Mouse (Mus musculus) heart, adult 2 months (tissue): ENCODE measurements around the gene Cdc37. TPM values are rescaled to one million over a fixed set of nuclear protein-coding genes. Genes with fewer than 3 reads are reported as not detected.

Source experiments
- DNase-seq, 2 experiments: peaks; one replicate each; pipeline ENCODE4 v3.0.0; 2021
- H3K27ac ChIP-seq: fragments of 200-600 bp; 2 replicates; pipeline ENCODE4 v1.8.1; 2022
- H3K27me3 ChIP-seq: fragments of 200-500 bp; 2 replicates; pipeline ENCODE4 v1.6.1; 2012; ENCODE audit warnings: mild to moderate bottlenecking, low read length, inconsistent platforms, mixed read lengths; ENCODE audit not compliant: control insufficient read depth, insufficient read depth
- H3K36me3 ChIP-seq: fragments of 200-500 bp; 2 replicates; pipeline ENCODE4 v1.6.1; 2012; ENCODE audit warnings: low read length, inconsistent platforms; ENCODE audit not compliant: control insufficient read depth, insufficient read depth
- H3K4me1 ChIP-seq: fragments of 200-500 bp; 2 replicates; pipeline ENCODE4 v1.6.1; 2011; ENCODE audit warnings: low read length; ENCODE audit not compliant: control insufficient read depth, insufficient read depth
- H3K4me3 ChIP-seq: fragments of 200-600 bp; 2 replicates; pipeline ENCODE4 v1.8.1; 2022
- H3K79me2 ChIP-seq: fragments of 200-500 bp; replicated peaks from 2 replicates; pipeline ENCODE4 v1.6.1; 2012; ENCODE audit warnings: mild to moderate bottlenecking, inconsistent platforms, low read length, moderate library complexity, mixed read lengths; ENCODE audit not compliant: control insufficient read depth, insufficient read depth
- H3K9ac ChIP-seq: fragments of 200-500 bp; 2 replicates; pipeline ENCODE4 v1.6.1; 2012; ENCODE audit warnings: low read depth, mild to moderate bottlenecking, control low read depth, inconsistent platforms, low read length, mixed read lengths
- CTCF ChIP-seq: fragments of 200-600 bp; IDR thresholded peaks from 2 replicates; pipeline ENCODE4 v1.8.1; 2022; ENCODE audit warnings: antibody characterized with exemption, mild to moderate bottlenecking, moderate library complexity
- EP300 ChIP-seq: fragments of 200-500 bp; IDR thresholded peaks from 2 replicates; pipeline ENCODE4 v1.6.1; 2011; ENCODE audit warnings: low read depth, low read length, control low read depth; ENCODE audit not compliant: insufficient read depth
- POLR2A ChIP-seq: fragments of 200-500 bp; IDR thresholded peaks from 2 replicates; pipeline ENCODE4 v1.6.1; 2011; ENCODE audit warnings: mild to moderate bottlenecking, low read depth, low read length, control low read depth; ENCODE audit not compliant: insufficient read depth
- WGBS: fragments of 180-500 bp; shearing (Covaris S2); methylation state at CpG from one replicate; pipeline ENCODE4 v1.1.7; 2018; 5-methylcytosine and 5-hydroxymethylcytosine counted together
- intact Hi-C: fragments of 180-260 bp; cut with DNase I; formaldehyde crosslinking; loops from one replicate; pipeline ENCODE4 v1.15.1; 2025
- polyA plus RNA-seq: library from polyadenylated mRNA; depleted of rRNA; stranded (reverse); fragments of >200 nt; gene quantifications from 2 replicates; pipeline ENCODE4 v1.2.3, GENCODE M21; 2012
- total RNA-seq, 2 experiments: library from RNA; stranded (reverse); gene quantifications; 2 replicates each; pipeline ENCODE4 v1.2.3; 2021

Gene Cdc37
- total and polyA plus RNA-seq, 3 experiments = 62.3 to 162 (median 150) TPM

- WGBS = 4% methylated on average over 5 of the region's 5 CpGs
- DNase-seq = peak in 1 of 2 experiments; percentile 21
- peaks cover 2% of the 10 kb centered on the region; the same call in 1 of the 2 replicates for H3K79me2 ChIP-seq
- H3K9ac ChIP-seq = no peak overlapping the region
- H3K27me3 ChIP-seq = no peaks in the 10 kb centered on the region
- peaks cover 5% of the 10 kb centered on the region for H3K4me1 ChIP-seq
- TF ChIP-seq CTCF (no peak), EP300 (no peak), POLR2A (no peak)
- intact Hi-C loops = loop anchor here (1.0 to 5.0 kb wide), 2 partner anchors 14 to 68 kb away; no protein-coding TSS in a partner anchor
- no peaks in the 10 kb centered on the region; the same call in 1 of the 2 replicates for H3K36me3 ChIP-seq
- H3K4me3 ChIP-seq = peak overlapping the region; percentile 35
- peak overlapping the region; percentile 44; the same call in 1 of the 2 replicates for H3K27ac ChIP-seq
These were observed 4.1 kb upstream of the Cdc37 start for GRCm38 (mm10) chr9:21153833-21154232.

DNA sequence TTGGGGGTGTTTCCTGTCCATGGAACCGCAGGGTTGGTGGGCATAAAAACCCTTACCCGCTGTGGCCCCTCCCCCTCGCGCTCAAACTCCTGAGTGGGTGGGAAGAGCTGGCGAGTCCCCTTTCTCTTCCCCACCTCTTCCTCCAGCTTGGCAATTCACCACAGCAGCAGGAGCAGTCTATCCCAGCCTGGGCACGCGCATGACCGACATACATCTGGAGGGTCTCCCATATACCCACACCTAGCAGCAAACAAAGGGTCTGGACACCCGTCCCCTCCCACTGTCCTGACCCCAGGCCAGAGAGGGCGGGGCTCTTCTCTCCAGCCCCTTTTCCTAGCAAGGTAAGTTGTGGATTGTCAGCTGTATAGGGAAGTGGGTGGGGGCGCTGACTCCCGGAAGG lies 3.5 kb upstream of the Cdc37 start:
- Histone ChIP-seq H3K4me1 (peaks cover 6% of the 10 kb centered on the region), H3K36me3 (peaks cover 3% of the 10 kb centered on the region), H3K9ac (peak overlapping the region; percentile 46), H3K27ac (peak overlapping the region; percentile 44; the same call in 1 of the 2 replicates), H3K79me2 (peaks cover 2% of the 10 kb centered on the region; the same call in 1 of the 2 replicates), H3K4me3 (peak overlapping the region; percentile 35), H3K27me3 (no peaks in the 10 kb centered on the region)
- intact Hi-C loops = loop anchor here (1.0 to 5.0 kb wide), 2 partner anchors 15 to 69 kb away; no protein-coding TSS in a partner anchor
- WGBS = 4% methylated on average over 12 of the region's 12 CpGs
- no peak for DNase-seq
- no peak for TF ChIP-seq CTCF
- TF ChIP-seq EP300 = no peak
- TF ChIP-seq POLR2A = no peak

DNA sequence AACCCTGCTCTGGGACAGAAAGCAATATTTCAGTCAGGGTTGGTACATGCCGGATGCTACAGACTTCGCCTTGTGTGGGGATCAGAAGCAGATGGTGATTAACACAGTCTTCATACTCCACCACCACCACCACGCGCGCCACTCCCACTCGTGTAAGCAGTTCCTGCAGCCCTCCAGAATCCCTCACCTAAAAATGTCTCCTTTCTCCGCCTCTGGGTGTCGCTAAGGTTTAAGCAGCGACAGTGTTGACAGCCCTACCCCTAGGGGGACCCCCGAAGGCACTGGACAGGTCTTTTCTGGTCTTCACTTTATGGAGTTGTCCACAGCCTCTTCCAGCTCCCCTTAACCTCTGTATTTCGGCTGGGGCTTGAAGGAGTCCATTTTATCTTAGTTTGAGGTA lies 2.9 kb upstream of the Cdc37 start:
- Histone ChIP-seq H3K27me3 (no peaks in the 10 kb centered on the region), H3K36me3 (peaks cover 4% of the 10 kb centered on the region), H3K4me1 (peaks cover 10% of the 10 kb centered on the region), H3K27ac (no peak overlapping the region; the same call in 1 of the 2 replicates), H3K79me2 (peaks cover 2% of the 10 kb centered on the region; the same call in 1 of the 2 replicates), H3K9ac (no peak overlapping the region), H3K4me3 (peak overlapping the region; percentile 35)
- intact Hi-C loops = loop anchor here (1.0 to 5.0 kb wide), 2 partner anchors 16 to 70 kb away; no protein-coding TSS in a partner anchor
- DNase-seq = peak; percentile 52 to 58
- TF ChIP-seq CTCF (peak; percentile 85), POLR2A (no peak), EP300 (0 out of 2 replicates have a peak, but pooled peaks have one; percentile 47)
- 2% methylated on average over 11 of the region's 11 CpGs for WGBS

DNA sequence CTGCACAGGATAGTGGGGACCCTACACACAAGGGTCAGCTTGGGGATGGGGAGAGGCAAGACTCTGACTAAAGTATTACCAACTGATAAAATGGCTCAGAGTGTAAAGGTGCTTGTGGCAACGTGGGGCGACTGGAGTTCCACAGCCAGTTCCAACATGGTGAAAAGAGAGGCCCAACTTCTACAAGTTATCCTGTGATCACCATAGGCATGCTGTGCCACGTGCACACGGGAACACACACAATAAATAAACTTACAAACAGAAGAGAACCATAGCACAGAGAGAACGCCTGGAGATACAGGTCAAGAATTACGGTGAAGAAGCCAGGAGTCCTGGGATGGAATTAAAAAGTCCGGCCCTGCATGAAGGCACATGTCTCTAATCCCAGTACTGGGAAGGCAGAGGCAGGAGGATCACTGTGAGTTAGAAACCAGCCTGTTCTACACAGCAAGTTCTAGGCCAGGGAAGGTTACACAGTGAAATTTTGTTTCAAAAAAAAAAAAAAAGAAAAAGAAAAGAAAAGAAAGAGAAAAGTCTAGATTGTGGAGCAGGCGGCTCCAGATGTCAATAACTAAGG lies 617 bp downstream of the Cdc37 start:
- Histone ChIP-seq H3K9ac (peak overlapping the region; percentile 74), H3K4me1 (peaks cover 21% of the 10 kb centered on the region), H3K4me3 (peak overlapping the region; percentile 71), H3K79me2 (peaks cover 2% of the 10 kb centered on the region; the same call in 1 of the 2 replicates), H3K27ac (peak overlapping the region; percentile 86), H3K36me3 (peaks cover 4% of the 10 kb centered on the region), H3K27me3 (no peaks in the 10 kb centered on the region)
- no peak for DNase-seq
- intact Hi-C loops = no loop called here
- no peak for TF ChIP-seq CTCF
- TF ChIP-seq POLR2A = no peak
- TF ChIP-seq EP300 = no peak
- WGBS = 3% methylated on average over 8 of the region's 8 CpGs

GRCm38 (mm10) chr9:21148427-21148826 lies 1.4 kb downstream of the Cdc37 start:
- peaks cover 2% of the 10 kb centered on the region; the same call in 1 of the 2 replicates for H3K79me2 ChIP-seq
- H3K4me3 ChIP-seq = no peak overlapping the region
- peaks cover 21% of the 10 kb centered on the region for H3K4me1 ChIP-seq
- intact Hi-C loops = no loop called here
- H3K27me3 ChIP-seq = no peaks in the 10 kb centered on the region
- no peak for DNase-seq
- TF ChIP-seq EP300 (no peak), CTCF (no peak), POLR2A (no peak)
- peaks cover 4% of the 10 kb centered on the region for H3K36me3 ChIP-seq
- H3K9ac ChIP-seq = no peak overlapping the region
- no peak overlapping the region; the same call in 1 of the 2 replicates for H3K27ac ChIP-seq

- Histone ChIP-seq H3K4me3 (no peak overlapping the region), H3K4me1 (peaks cover 19% of the 10 kb centered on the region), H3K79me2 (peaks cover 2% of the 10 kb centered on the region; the same call in 1 of the 2 replicates), H3K36me3 (peaks cover 4% of the 10 kb centered on the region), H3K9ac (0 out of 2 replicates have a peak overlapping the region, but pooled peaks have one; percentile 5), H3K27me3 (no peaks in the 10 kb centered on the region), H3K27ac (peak overlapping the region; percentile 76)
- TF ChIP-seq POLR2A = no peak
- no peak for TF ChIP-seq EP300
- TF ChIP-seq CTCF = no peak
- DNase-seq = peak; percentile 48 to 55
- intact Hi-C loops = no loop called here
- 20% methylated on average over 10 of the region's 10 CpGs for WGBS
These were observed 3.1 kb downstream of the Cdc37 start for GRCm38 (mm10) chr9:21146722-21147121.
